Mouse (Mus musculus): Measurements from ENCODE around the gene Gab2. TPM values are rescaled to one million over a fixed set of nuclear protein-coding genes. Genes with fewer than 3 reads are reported as not detected.
"Not testable (repeated sequence)": the region's sequence is repeated elsewhere in the genome, so short reads cannot be mapped to it uniquely, and the experiment has no call there.

Gab2 gene
- total RNA-seq, 4 experiments from 2014 or later: 14.2 to 18.4 (median 16.7) TPM

- no peak for DNase-seq (ENCODE audit: low spot score in 2 of 2)
Measured at GRCm38 (mm10) chr7:97136453-97136852, 55.1 kb downstream of the Gab2 start.

- no peak for DNase-seq (ENCODE audit: low spot score in 2 of 2)
Measured at GRCm38 (mm10) chr7:97151082-97151813, 69.9 kb downstream of the Gab2 start.

GRCm38 (mm10) chr7:97154756-97155487 is 73.5 kb downstream of the Gab2 start:
- DNase-seq (ENCODE audit: low spot score in 2 of 2): no peak

GRCm38 (mm10) chr7:97164261-97164660 is 82.9 kb downstream of the Gab2 start:
- DNase-seq (ENCODE audit: low spot score in 2 of 2): no peak

- no peak for DNase-seq (ENCODE audit: low spot score in 2 of 2)
Measured at GRCm38 (mm10) chr7:97171089-97171488, 89.7 kb downstream of the Gab2 start.

GRCm38 (mm10) chr7:97171719-97172118 is 90.3 kb downstream of the Gab2 start:
- DNase-seq (ENCODE audit: low spot score in 2 of 2): no peak

GRCm38 (mm10) chr7:97172126-97172525 is 90.7 kb downstream of the Gab2 start:
- DNase-seq (ENCODE audit: low spot score in 2 of 2): no peak

- DNase-seq (ENCODE audit: low spot score in 2 of 2): no peak
Measured at GRCm38 (mm10) chr7:97181931-97182330, 100.5 kb downstream of the Gab2 start.

- DNase-seq (ENCODE audit: low spot score in 2 of 2): no peak
Measured at GRCm38 (mm10) chr7:97183426-97183825, 102.0 kb downstream of the Gab2 start.

GRCm38 (mm10) chr7:97184005-97184404 is 102.6 kb downstream of the Gab2 start:
- no peak for DNase-seq (ENCODE audit: low spot score in 2 of 2)

GRCm38 (mm10) chr7:97187387-97188081 is 106.1 kb downstream of the Gab2 start:
- no peak for DNase-seq (ENCODE audit: low spot score in 2 of 2)

- DNase-seq (ENCODE audit: low spot score in 2 of 2): no peak
Measured at GRCm38 (mm10) chr7:97189116-97189515, 107.7 kb downstream of the Gab2 start.

GRCm38 (mm10) chr7:97203907-97204306 is 122.5 kb downstream of the Gab2 start:
- DNase-seq (ENCODE audit: low spot score in 2 of 2): no peak

- DNase-seq (ENCODE audit: low spot score in 2 of 2): no peak
Measured at GRCm38 (mm10) chr7:97208811-97209549, 127.6 kb downstream of the Gab2 start.

- DNase-seq (ENCODE audit: low spot score in 2 of 2): no peak
Measured at GRCm38 (mm10) chr7:97210064-97210685, 128.8 kb downstream of the Gab2 start.

- DNase-seq (ENCODE audit: low spot score in 2 of 2): no peak
Measured at GRCm38 (mm10) chr7:97211117-97211516, 129.7 kb downstream of the Gab2 start.

- no peak for DNase-seq (ENCODE audit: low spot score in 2 of 2)
Measured at GRCm38 (mm10) chr7:97223836-97224235, 142.4 kb downstream of the Gab2 start.

GRCm38 (mm10) chr7:97245261-97245949 is 164.0 kb downstream of the Gab2 start:
- peak; percentile 34 to 35 for DNase-seq (ENCODE audit: low spot score in 2 of 2)

GRCm38 (mm10) chr7:97245950-97246578 is 164.7 kb downstream of the Gab2 start:
- not testable (repeated sequence) for DNase-seq (ENCODE audit: low spot score in 2 of 2)

- DNase-seq (ENCODE audit: low spot score in 2 of 2): no peak
Measured at GRCm38 (mm10) chr7:97247661-97248060, 166.3 kb downstream of the Gab2 start.

Measured in layer of hippocampus, adult 8-10 months (tissue).